Mouse (Mus musculus) telencephalon, adult 2 months (tissue): ENCODE measurements at regions not wholly inside any gene's neighbourhood (a gene's known extent, or its start where the extent isn't known, plus 50 kb on each side); places are given as distances from the start of the nearest gene placed in this dataset.

ENCODE experiments used
- DNase-seq: peaks from one replicate; pipeline ENCODE4 v3.0.0-alpha.2; 2011; ENCODE audit warnings: low read depth, low spot score

- no peak for DNase-seq
Observed at GRCm38 (mm10) chr8:5601116-5601515, 496.0 kb upstream of the Slc10a2 start.

- peak; percentile 22 for DNase-seq
Observed at GRCm38 (mm10) chr8:5591571-5591970, 486.4 kb upstream of the Slc10a2 start.
